Mouse (Mus musculus): ENCODE measurements around the gene Afg1l. TPM values are rescaled to one million over a fixed set of nuclear protein-coding genes. Genes with fewer than 3 reads are reported as not detected.
A peak's percentile ranks its signal among the peaks of the same experiment; 100 is the strongest.

The Afg1l gene
- polyA plus RNA-seq, 1 experiment from 2014 or later: 7.9 TPM

- Histone ChIP-seq H3K4me2 (replicated peaks) (peak overlapping the region; percentile 68), H3K4me3 (replicated peaks) (peak overlapping the region; percentile 95), H3K27me3 (no peaks in the 10 kb centered on the region), H3K36me3 (no peaks in the 10 kb centered on the region), H3K4me1 (0 out of 2 replicates have a peak, but pooled peaks cover 5% of the 10 kb centered on the region), H3K9me3 (replicated peaks) (no peaks in the 10 kb centered on the region), H3K9ac (peak overlapping the region; percentile 96), H3K27ac (replicated peaks) (peak overlapping the region; percentile 99)
- ATAC-seq (ENCODE audit: insufficient number of reproducible peaks, low FRiP score, low TSS enrichment, low read depth): peak; percentile 44
- WGBS: under 1% methylated on average over 54 of the region's 55 CpGs
Measured at GRCm38 (mm10) chr10:42502349-42503111, 24.2 kb upstream of the Afg1l start.

- Histone ChIP-seq H3K4me1 (0 out of 2 replicates have a peak, but pooled peaks cover 5% of the 10 kb centered on the region), H3K36me3 (no peaks in the 10 kb centered on the region), H3K27me3 (no peaks in the 10 kb centered on the region), H3K4me2 (replicated peaks) (peak within 1 kb of the TSS; percentile 68), H3K9me3 (replicated peaks) (no peaks in the 10 kb centered on the region), H3K4me3 (replicated peaks) (peak within 1 kb of the TSS; percentile 95), H3K27ac (replicated peaks) (peak within 1 kb of the TSS; percentile 99), H3K9ac (peak within 1 kb of the TSS; percentile 96)
- peak; percentile 99 for ATAC-seq (ENCODE audit: insufficient number of reproducible peaks, low FRiP score, low TSS enrichment, low read depth)
- under 1% methylated on average over 68 of the region's 68 CpGs for WGBS
Measured at GRCm38 (mm10) chr10:42501775-42502348, 23.5 kb upstream of the Afg1l start, which contains the start of gene Snx3. Gene Snx3, plus strand, starts transcription at chr10:42502030.

GRCm38 (mm10) chr10:42501161-42501560 lies 22.8 kb upstream of the Afg1l start:
- 0 out of 2 replicates have a peak, but pooled peaks cover 5% of the 10 kb centered on the region for H3K4me1 ChIP-seq
- H3K9ac ChIP-seq: no peak overlapping the region
- H3K27ac ChIP-seq (replicated peaks): peak overlapping the region; percentile 99
- WGBS: 93% methylated on average over 5 of the region's 5 CpGs
- no peak for ATAC-seq (ENCODE audit: insufficient number of reproducible peaks, low FRiP score, low TSS enrichment, low read depth)
- H3K36me3 ChIP-seq: no peaks in the 10 kb centered on the region
- peak overlapping the region; percentile 95; the same call in 1 of the 2 replicates for H3K4me3 ChIP-seq (replicated peaks)
- H3K4me2 ChIP-seq (replicated peaks): peak overlapping the region; percentile 68
- H3K27me3 ChIP-seq: no peaks in the 10 kb centered on the region
- no peaks in the 10 kb centered on the region for H3K9me3 ChIP-seq (replicated peaks)

GRCm38 (mm10) chr10:42500611-42501010 lies 22.2 kb upstream of the Afg1l start:
- Histone ChIP-seq H3K27me3 (no peaks in the 10 kb centered on the region), H3K4me3 (replicated peaks) (no peak overlapping the region), H3K4me2 (replicated peaks) (no peak overlapping the region), H3K4me1 (0 out of 2 replicates have a peak, but pooled peaks cover 5% of the 10 kb centered on the region), H3K27ac (replicated peaks) (peak overlapping the region; percentile 99; the same call in 1 of the 2 replicates), H3K9me3 (replicated peaks) (no peaks in the 10 kb centered on the region), H3K9ac (no peak overlapping the region), H3K36me3 (no peaks in the 10 kb centered on the region)
- no peak for ATAC-seq (ENCODE audit: insufficient number of reproducible peaks, low FRiP score, low TSS enrichment, low read depth)
- 89% methylated on average over 8 of the region's 8 CpGs for WGBS

GRCm38 (mm10) chr10:42493000-42493399 lies 14.6 kb upstream of the Afg1l start:
- Histone ChIP-seq H3K9ac (no peak overlapping the region), H3K4me3 (replicated peaks) (no peak overlapping the region), H3K9me3 (replicated peaks) (no peaks in the 10 kb centered on the region), H3K4me2 (replicated peaks) (no peak overlapping the region), H3K4me1 (peaks cover 2% of the 10 kb centered on the region; the same call in 1 of the 2 replicates), H3K36me3 (no peaks in the 10 kb centered on the region), H3K27me3 (no peaks in the 10 kb centered on the region), H3K27ac (replicated peaks) (no peak overlapping the region)
- ATAC-seq (ENCODE audit: insufficient number of reproducible peaks, low FRiP score, low TSS enrichment, low read depth): no peak
- WGBS: 43% methylated on average over 4 of the region's 4 CpGs

- peaks cover 2% of the 10 kb centered on the region; the same call in 1 of the 2 replicates for H3K4me1 ChIP-seq
- no peak overlapping the region for H3K4me2 ChIP-seq (replicated peaks)
- no peak overlapping the region for H3K9ac ChIP-seq
- 82% methylated on average over 10 of the region's 10 CpGs for WGBS
- H3K4me3 ChIP-seq (replicated peaks): no peak overlapping the region
- no peaks in the 10 kb centered on the region for H3K27me3 ChIP-seq
- no peaks in the 10 kb centered on the region for H3K36me3 ChIP-seq
- H3K27ac ChIP-seq (replicated peaks): no peak overlapping the region
- no peaks in the 10 kb centered on the region for H3K9me3 ChIP-seq (replicated peaks)
- ATAC-seq (ENCODE audit: insufficient number of reproducible peaks, low FRiP score, low TSS enrichment, low read depth): no peak
Measured at GRCm38 (mm10) chr10:42492027-42492771, 13.8 kb upstream of the Afg1l start.

GRCm38 (mm10) chr10:42491158-42491557 lies 12.8 kb upstream of the Afg1l start:
- Histone ChIP-seq H3K27ac (replicated peaks) (no peak overlapping the region), H3K4me2 (replicated peaks) (no peak overlapping the region), H3K27me3 (no peaks in the 10 kb centered on the region), H3K4me3 (replicated peaks) (no peak overlapping the region), H3K9me3 (replicated peaks) (no peaks in the 10 kb centered on the region), H3K36me3 (no peaks in the 10 kb centered on the region), H3K9ac (no peak overlapping the region), H3K4me1 (peaks cover 2% of the 10 kb centered on the region; the same call in 1 of the 2 replicates)
- no peak for ATAC-seq (ENCODE audit: insufficient number of reproducible peaks, low FRiP score, low TSS enrichment, low read depth)
- 60% methylated on average over 1 of the region's 1 CpGs for WGBS

- no peak overlapping the region for H3K4me2 ChIP-seq (replicated peaks)
- no peak overlapping the region for H3K9ac ChIP-seq
- no peaks in the 10 kb centered on the region for H3K36me3 ChIP-seq
- H3K4me3 ChIP-seq (replicated peaks): no peak overlapping the region
- no peaks in the 10 kb centered on the region for H3K27me3 ChIP-seq
- 0 out of 2 replicates have a peak, but pooled peaks have one; percentile 43 for ATAC-seq (ENCODE audit: insufficient number of reproducible peaks, low FRiP score, low TSS enrichment, low read depth)
- H3K9me3 ChIP-seq (replicated peaks): no peaks in the 10 kb centered on the region
- H3K4me1 ChIP-seq: peaks cover 2% of the 10 kb centered on the region; the same call in 1 of the 2 replicates
- 21% methylated on average over 8 of the region's 8 CpGs for WGBS
- H3K27ac ChIP-seq (replicated peaks): no peak overlapping the region; the same call in 1 of the 2 replicates
Measured at GRCm38 (mm10) chr10:42488606-42489296, 10.4 kb upstream of the Afg1l start.

- no peaks in the 10 kb centered on the region for H3K27me3 ChIP-seq
- no peak for ATAC-seq (ENCODE audit: insufficient number of reproducible peaks, low FRiP score, low TSS enrichment, low read depth)
- no peak overlapping the region for H3K9ac ChIP-seq
- H3K4me2 ChIP-seq (replicated peaks): no peak overlapping the region
- peaks cover 11% of the 10 kb centered on the region for H3K4me1 ChIP-seq
- WGBS: 71% methylated on average over 4 of the region's 4 CpGs
- H3K36me3 ChIP-seq: no peaks in the 10 kb centered on the region
- no peak overlapping the region for H3K4me3 ChIP-seq (replicated peaks)
- no peaks in the 10 kb centered on the region for H3K9me3 ChIP-seq (replicated peaks)
- no peak overlapping the region for H3K27ac ChIP-seq (replicated peaks)
Measured at GRCm38 (mm10) chr10:42480719-42481118, 2.4 kb upstream of the Afg1l start.

GRCm38 (mm10) chr10:42477550-42478340 lies 620 bp downstream of the Afg1l start:
- Histone ChIP-seq H3K4me1 (peaks cover 11% of the 10 kb centered on the region), H3K9ac (peak overlapping the region; percentile 75), H3K27ac (replicated peaks) (peak overlapping the region; percentile 89), H3K36me3 (no peaks in the 10 kb centered on the region), H3K9me3 (replicated peaks) (no peaks in the 10 kb centered on the region), H3K27me3 (no peaks in the 10 kb centered on the region), H3K4me3 (replicated peaks) (peak overlapping the region; percentile 62), H3K4me2 (replicated peaks) (peak overlapping the region; percentile 86)
- whole genome bisulfite sequencing: 9% methylated on average over 25 of the region's 25 CpGs
- peak; percentile 20 for ATAC-seq (ENCODE audit: insufficient number of reproducible peaks, low FRiP score, low TSS enrichment, low read depth)
